Mouse (Mus musculus) gastrocnemius, adult 18-20 months (tissue): ENCODE measurements at regions not wholly inside any gene's neighbourhood (a gene's known extent, or its start where the extent isn't known, plus 50 kb on each side); places are given as distances from the start of the nearest gene placed in this dataset.

Experiments
- DNase-seq: peaks from one replicate; pipeline ENCODE4 v3.0.0; 2021; ENCODE audit warnings: low spot score

DNA sequence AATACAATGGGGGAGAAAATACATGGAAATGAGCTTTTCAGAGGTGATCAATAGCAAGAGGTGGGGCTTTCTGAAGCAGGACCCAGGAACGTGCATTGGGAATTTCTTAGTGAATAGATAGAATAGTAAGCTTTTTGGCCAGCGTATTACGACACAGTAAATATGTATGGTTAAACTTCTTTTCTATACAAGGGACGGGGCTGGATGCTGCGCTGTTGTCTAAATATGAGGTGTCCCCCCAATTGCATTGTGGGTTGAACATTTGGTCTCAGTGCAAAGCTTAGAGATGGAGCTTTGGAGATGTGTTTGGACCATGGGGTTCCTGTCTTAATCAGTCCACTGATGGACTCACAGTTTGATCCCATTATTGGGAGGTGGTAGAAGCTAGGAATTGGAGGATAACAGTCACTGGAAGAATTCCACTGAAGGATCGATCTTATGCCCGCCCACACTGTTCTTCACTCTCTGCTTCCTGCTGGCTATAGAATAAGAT lies 168.6 kb downstream of the Gm19410 start:
- no peak for DNase-seq

- DNase-seq, result no peak
Observed at GRCm38 (mm10) chr8:35935034-35935433, 169.4 kb downstream of the Gm19410 start.

- DNase-seq, result no peak
Observed at GRCm38 (mm10) chr8:35939199-35939598, 173.6 kb downstream of the Gm19410 start.

GRCm38 (mm10) chr8:35942515-35942914 lies 176.9 kb downstream of the Gm19410 start:
- no peak for DNase-seq

DNA sequence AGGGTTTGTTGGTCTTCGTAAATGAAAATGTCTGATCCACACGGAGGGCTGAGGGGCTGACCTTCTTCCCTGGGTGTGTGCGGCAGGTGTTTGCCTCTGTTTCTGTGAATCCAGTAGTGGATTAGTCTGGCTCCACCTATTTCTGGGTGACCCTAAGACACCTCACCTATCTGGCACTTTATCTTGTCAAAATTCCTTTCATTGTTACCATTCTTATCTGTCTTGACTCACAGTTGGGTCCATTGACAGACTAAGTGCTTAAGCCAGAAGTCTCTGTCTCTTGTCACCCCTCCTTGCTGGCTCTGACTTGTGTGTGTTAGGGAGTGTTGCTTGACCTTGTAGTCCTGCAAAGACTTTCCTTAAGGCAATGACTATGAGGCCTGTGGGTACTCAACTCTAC lies 178.1 kb downstream of the Gm19410 start:
- DNase-seq, result no peak

- DNase-seq, result no peak
Observed at GRCm38 (mm10) chr8:35944461-35944860, 178.9 kb downstream of the Gm19410 start.

GRCm38 (mm10) chr8:35946539-35946940 lies 180.9 kb downstream of the Gm19410 start:
- DNase-seq, result no peak

GRCm38 (mm10) chr8:35948146-35948545 lies 182.6 kb downstream of the Gm19410 start:
- no peak for DNase-seq

DNA sequence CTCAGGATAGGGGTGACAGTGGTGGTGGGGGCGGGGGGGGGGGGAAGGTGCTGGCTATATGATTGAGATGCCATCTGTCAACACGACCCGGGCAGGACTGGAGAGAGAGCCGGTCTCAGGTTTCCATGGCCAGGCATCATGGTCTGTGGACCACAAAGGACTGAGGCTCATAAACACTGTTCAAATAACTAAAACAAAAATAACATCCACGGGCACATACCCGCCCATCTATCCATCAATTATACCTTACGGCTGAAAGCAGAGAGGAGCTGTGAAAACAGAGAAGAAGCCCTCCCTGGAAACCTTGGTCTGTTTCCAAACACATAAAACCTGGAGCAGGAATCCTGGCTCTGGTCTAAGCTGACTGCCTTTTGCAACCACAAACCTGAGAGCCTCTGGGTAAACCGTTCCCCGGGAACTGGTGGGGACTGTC lies 183.2 kb downstream of the Gm19410 start:
- DNase-seq, result no peak

DNA sequence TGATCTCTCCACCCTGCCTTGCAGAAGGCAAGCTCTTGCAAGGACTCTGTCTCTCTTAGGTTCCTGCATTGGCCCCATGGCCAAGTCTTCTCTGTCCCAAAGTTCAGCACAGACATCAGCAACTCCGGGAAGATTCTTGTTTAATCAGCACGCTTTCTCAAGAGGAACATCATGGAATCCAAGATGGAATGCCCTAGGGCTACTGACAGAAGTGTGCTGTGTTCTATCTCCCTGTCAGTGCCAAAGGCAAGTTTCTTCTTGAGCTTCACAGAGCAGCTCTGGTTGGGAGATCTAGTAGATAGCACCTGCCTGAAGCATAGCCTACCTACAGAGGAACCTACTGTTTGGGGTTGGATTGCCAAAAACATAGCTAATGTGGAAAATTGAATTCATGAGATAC lies 189.9 kb downstream of the Gm19410 start:
- DNase-seq, result no peak

DNA sequence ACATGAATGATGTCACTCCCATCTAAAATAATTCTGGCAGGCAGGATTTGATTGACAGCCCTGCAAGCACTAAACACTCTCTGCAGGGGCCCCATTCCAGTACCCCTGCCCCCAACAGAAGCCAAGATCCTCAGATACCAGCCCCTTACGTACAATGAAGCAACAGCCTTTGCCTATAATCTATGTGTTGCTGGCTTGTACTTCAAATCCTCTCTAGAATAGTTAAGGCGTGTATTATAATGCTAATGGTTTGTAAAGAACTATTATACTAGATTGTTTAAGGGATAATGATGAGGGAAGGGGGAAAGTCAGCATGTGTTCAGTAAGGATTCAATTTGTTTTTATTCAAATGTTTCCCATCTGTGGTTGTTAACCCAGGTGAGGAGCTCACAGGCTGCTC lies 190.7 kb downstream of the Gm19410 start:
- no peak for DNase-seq

DNA sequence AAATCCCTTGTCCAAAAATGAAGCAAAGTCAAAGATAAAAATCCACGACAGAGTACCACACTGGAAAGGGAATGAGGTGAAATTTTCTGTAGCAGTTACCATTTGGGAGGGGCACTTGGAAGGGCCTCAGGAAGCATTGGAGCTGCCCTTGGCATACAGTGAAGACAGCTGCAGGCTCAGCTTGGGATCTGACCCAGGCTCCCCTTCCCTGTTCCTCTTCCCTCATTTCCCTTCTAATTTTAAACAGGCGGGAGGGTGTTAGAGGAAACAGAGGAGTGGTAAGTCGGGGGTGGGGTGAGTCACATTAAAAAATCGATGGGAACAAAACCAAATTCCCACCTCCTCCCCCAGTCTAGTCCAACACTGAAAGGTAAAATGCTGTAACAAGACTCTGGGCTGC lies 193.6 kb downstream of the Gm19410 start:
- no peak for DNase-seq

- no peak for DNase-seq
Observed at GRCm38 (mm10) chr8:35960867-35961614, 195.5 kb downstream of the Gm19410 start.

DNA sequence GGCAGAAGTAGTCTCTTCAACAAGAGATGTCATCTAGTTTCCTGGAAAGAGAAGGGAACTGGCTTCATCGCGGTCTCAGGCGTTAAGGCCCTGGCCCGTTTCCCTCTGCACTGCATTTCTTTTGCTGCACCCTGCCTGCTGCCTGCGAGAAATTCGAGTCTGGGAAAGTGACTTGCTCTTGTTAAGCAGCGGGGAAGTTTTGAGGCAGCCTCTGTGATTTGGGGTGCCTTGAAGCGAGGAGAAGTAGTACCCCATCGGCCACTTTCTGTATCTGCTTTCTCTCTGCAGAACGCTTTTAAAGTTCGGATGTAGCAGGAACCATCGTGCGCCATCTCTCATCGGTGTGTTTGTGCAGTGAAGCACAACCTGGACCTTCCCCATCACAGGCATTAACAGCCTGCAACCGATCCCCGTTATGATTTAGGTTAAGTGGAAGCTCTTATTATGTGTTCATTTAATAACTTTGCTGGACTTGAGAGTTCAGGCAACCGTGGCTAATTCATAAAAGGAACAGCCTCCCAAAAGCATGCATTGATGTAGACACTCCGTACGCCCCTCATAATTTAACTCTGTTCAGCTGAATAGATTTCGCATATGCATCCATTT lies 196.1 kb downstream of the Gm19410 start:
- no peak for DNase-seq

GRCm38 (mm10) chr8:35964932-35965331 lies 199.3 kb downstream of the Gm19410 start:
- no peak for DNase-seq

DNA sequence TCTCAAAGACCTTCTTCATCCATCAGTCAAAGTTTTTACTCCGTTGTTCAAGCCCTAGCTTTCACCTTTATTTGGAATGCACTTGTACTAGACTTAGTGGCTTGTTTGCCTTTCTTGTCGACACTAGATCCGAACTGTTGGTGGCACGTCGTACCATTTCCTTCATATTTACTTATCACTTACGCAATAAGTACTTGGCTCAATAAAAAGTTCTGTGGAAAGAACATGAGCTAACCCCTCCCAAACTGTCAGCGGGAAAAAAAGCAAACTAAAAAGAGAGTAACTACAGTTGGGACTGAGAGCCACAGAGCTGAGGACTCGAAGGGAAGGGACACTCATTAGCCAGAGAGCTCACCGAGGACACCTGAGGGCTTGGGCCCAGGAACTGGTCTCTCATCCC lies 202.8 kb downstream of the Gm19410 start:
- no peak for DNase-seq

DNA sequence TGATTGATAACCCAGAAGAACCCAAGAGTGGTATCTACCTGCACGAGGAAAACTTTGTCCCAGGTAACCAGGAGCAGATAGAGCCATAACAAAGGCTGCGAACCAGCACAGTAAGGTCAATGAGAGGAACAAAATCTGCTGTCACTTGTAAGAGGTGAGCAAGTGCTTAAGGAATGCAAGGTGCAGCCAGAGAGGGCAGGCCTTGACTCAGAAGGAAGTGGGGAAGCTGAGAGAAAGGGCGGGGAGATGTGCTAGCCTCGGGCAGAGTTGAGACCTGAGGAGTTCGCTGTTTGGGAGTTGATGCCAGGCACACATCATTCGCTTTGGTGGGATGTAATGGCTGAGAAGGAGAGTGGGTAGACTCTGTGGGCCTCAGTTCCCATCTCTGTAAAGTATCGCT lies 205.5 kb downstream of the Gm19410 start:
- no peak for DNase-seq

- DNase-seq, result no peak
Observed at GRCm38 (mm10) chr8:35974323-35975029, 208.9 kb downstream of the Gm19410 start.

- DNase-seq, result no peak
Observed at GRCm38 (mm10) chr8:35979638-35980255, 214.2 kb downstream of the Gm19410 start.

- no peak for DNase-seq
Observed at GRCm38 (mm10) chr8:35983083-35983482, 217.5 kb downstream of the Gm19410 start.

GRCm38 (mm10) chr8:35985152-35985689 lies 219.6 kb downstream of the Gm19410 start:
- no peak for DNase-seq

DNA sequence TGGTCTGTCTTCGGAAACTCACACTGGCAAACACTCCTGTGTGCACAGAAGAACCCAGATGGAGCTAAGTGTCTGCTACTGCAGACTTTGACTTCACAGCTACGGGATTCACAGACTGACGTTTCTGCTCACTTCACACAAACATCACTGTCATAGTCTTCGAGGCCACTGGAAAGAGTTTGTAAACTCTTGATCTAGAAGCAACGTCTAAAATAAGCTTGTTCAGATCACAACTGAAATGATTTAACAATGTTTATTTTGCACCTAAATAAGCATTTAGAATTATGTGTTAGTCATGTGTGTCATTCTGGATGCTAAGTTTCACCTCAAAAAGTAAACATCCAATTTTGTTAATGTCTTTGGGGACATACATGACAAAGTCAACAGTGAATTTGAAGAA lies 221.7 kb downstream of the Gm19410 start:
- DNase-seq, result no peak
